Mouse (Mus musculus): ENCODE measurements around the gene Pus7. TPM values are rescaled to one million over a fixed set of nuclear protein-coding genes. Genes with fewer than 3 reads are reported as not detected.

The Pus7 gene
- total and polyA plus RNA-seq, 2 experiments from 2014 or later = 13.4 to 13.7 TPM

- no peaks in the 10 kb centered on the region for H3K4me1 ChIP-seq (ENCODE audit: insufficient read depth, low read length)
- ATAC-seq (ENCODE audit: low FRiP score) (no peak), DNase-seq (ENCODE audit: low spot score) (no peak)
- H3K4me2 ChIP-seq (ENCODE audit: low read depth, low read length, poor library complexity, severe bottlenecking) = no peak overlapping the region
- no peak overlapping the region for H3K9ac ChIP-seq (replicated peaks; ENCODE audit: low read length, poor library complexity, severe bottlenecking)
- H3K36me3 ChIP-seq (ENCODE audit: insufficient read depth, low read length) = no peaks in the 10 kb centered on the region
- 95% methylated on average over 1 of the region's 1 CpGs for WGBS
- H3K27me3 ChIP-seq (ENCODE audit: insufficient read depth, low read length) = no peaks in the 10 kb centered on the region
- H3K9me3 ChIP-seq (ENCODE audit: low read length) = peaks cover 28% of the 10 kb centered on the region
- H3K27ac ChIP-seq (ENCODE audit: low read depth, low read length) = no peak overlapping the region
- no peak for TF ChIP-seq CTCF (IDR thresholded peaks at IDR 0.05)
- H3K4me3 ChIP-seq (ENCODE audit: low read depth, low read length) = no peak overlapping the region
Observed at GRCm38 (mm10) chr5:23697457-23697856, 86.1 kb downstream of the Pus7 start.

Other genes starting within 250 kb of the Pus7 start
- 69.3 and 85.3 TPM in 2 replicates for gene Srpk2, start 99.1 kb downstream of the Pus7 start, total RNA-seq (2014; rRNA removed)
- 144 and 151 TPM in 2 replicates for gene Srpk2, start 99.1 kb downstream of the Pus7 start, polyA plus RNA-seq (2015; fragmentation: Nextera tagmentation; extraction: Ambion mirVana)
- gene Rint1, start 4.0 kb upstream of the Pus7 start, total RNA-seq (2014; rRNA removed) = 25.9 and 26.7 TPM in 2 replicates
- 21.7 and 22.3 TPM in 2 replicates for gene Rint1, start 4.0 kb upstream of the Pus7 start, polyA plus RNA-seq (2015; fragmentation: Nextera tagmentation; extraction: Ambion mirVana)
- gene Tomm7, start 60.5 kb upstream of the Pus7 start, total RNA-seq (2014; rRNA removed) = 15.6 and 22.8 TPM in 2 replicates
- gene Tomm7, start 60.5 kb upstream of the Pus7 start, polyA plus RNA-seq (2015; fragmentation: Nextera tagmentation; extraction: Ambion mirVana) = 75.9 and 78.4 TPM in 2 replicates
- gene Fam126a, start 247.0 kb upstream of the Pus7 start, total RNA-seq (2014; rRNA removed) = 23.7 and 30.8 TPM in 2 replicates
- 17.0 and 19.7 TPM in 2 replicates for gene Fam126a, start 247.0 kb upstream of the Pus7 start, polyA plus RNA-seq (2015; fragmentation: Nextera tagmentation; extraction: Ambion mirVana)